Mouse (Mus musculus) adrenal gland, adult 2 months (tissue): Measurements from ENCODE around the gene Gm9945. TPM values are rescaled to one million over a fixed set of nuclear protein-coding genes. Genes with fewer than 3 reads are reported as not detected.

Source experiments
- DNase-seq: peaks from one replicate; pipeline ENCODE4 v3.0.0; 2021
- long read RNA-seq: library from polyadenylated mRNA; stranded (forward); transcript quantifications from one replicate; pipeline ENCODE4 v2.0.0, GENCODE M21; 2021
- polyA plus RNA-seq: library from polyadenylated mRNA; depleted of rRNA; stranded (reverse); fragments of >200 nt; gene quantifications from 2 replicates; pipeline ENCODE4 v1.2.3, GENCODE M21; 2012; rRNA removed
- total RNA-seq, 2 experiments: library from RNA; stranded (reverse); gene quantifications; 2 replicates each; pipeline ENCODE4 v1.2.3; 2021

Gene Gm9945
- total RNA-seq (not detected), polyA plus RNA-seq (not detected in 2 replicates)
- long read RNA-seq: 0 reads

- peak; percentile 53 for DNase-seq
Measured at GRCm38 (mm10) chr11:53479783-53480301, at the start of gene Gm9945, which contains the start of gene Sowaha. TSS of gene Gm9945 (plus strand) at chr11:53480166. TSS of gene Sowaha (minus strand) at chr11:53480274.

DNA sequence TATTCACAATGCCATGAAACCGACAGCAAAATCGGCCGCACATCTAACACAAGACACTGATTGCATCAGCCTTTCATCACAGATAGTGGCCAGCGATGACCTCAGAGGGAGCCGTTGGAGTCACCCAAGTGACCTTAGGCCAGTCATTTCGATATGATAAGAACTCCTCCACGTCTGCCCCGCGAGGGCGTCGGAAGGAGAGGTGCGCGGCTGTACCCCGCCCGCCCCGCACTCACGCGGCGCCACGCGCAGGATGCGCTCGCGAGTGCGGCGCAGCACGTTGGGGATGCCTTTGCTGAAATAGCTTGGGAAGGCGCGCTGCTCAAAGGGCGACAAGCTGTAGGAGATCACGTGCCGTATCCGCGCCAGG, 49.7 kb upstream of the Gm9945 start:
- peak; percentile 84 for DNase-seq

GRCm38 (mm10) chr11:53430670-53431346, 49.2 kb upstream of the Gm9945 start, which contains the start of the genes Uqcrq and Gdf9:
TSS of gene Uqcrq (minus strand) at chr11:53430831.
TSS of gene Gdf9 (plus strand) at chr11:53431023.
- peak; percentile 99 for DNase-seq

GRCm38 (mm10) chr11:53431347-53432056, 48.5 kb upstream of the Gm9945 start:
- DNase-seq: no peak

DNA sequence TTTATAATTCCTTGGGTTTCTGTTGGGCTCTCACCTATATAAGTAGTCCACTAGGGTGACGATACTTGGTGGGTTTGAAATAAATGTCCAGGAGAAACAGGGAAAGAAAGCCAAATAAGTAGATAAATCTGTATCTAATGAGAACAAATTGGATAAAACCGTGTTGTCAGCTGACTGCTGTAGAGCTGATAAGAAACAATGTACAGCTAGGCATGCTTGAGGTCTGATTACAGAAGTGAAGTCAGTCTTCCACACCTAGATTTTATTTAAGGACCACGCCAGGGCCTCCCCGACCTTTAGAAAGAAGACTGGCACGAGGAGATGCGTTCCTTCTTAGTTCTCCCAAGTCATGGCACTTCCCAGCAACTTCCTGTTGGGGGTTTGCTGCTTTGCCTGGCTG, 46.9 kb upstream of the Gm9945 start:
- DNase-seq: no peak

GRCm38 (mm10) chr11:53435504-53435903, 44.5 kb upstream of the Gm9945 start:
- no peak for DNase-seq

- DNase-seq: no peak
Measured at GRCm38 (mm10) chr11:53436338-53436737, 43.6 kb upstream of the Gm9945 start.

DNA sequence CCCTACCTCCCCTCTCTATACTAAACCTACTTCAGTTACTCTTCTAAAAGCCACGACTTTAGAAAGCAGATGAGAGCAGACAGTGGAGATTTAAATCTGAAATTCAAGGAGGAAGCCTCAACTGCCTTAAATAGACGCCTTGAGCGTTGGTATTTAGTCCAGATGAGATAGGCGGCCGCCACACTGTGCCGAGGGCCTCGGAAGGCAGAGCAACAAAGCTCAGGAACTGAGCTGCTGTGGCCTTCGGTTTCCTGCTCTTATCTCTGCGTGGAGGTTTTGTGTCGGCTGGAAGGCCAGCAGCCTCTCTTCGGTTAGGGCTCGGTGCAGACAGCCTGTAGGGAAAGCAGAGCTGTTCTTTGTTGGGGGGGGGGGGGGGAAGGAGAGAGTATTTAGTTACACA, 38.0 kb upstream of the Gm9945 start:
- peak; percentile 68 for DNase-seq

DNA sequence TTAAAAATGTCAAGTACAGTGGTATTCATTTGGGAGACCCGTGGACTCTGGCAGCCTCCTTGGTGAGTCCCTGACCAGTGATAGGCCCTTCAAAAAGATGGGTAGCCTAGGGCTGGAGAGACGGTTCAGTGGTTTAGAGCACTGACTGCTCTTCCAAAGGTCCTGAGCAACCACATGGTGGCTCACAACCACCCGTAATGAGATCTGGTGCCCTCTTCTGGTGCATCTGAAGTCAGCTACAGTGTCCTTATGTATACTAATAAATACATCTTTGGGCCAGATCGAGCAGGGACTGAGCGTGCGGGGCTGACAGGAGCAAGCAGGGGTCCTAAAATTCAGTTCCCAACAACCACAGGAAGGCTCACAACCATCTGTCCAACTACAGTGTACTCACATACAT, 36.1 kb upstream of the Gm9945 start:
- DNase-seq: peak; percentile 61

DNA sequence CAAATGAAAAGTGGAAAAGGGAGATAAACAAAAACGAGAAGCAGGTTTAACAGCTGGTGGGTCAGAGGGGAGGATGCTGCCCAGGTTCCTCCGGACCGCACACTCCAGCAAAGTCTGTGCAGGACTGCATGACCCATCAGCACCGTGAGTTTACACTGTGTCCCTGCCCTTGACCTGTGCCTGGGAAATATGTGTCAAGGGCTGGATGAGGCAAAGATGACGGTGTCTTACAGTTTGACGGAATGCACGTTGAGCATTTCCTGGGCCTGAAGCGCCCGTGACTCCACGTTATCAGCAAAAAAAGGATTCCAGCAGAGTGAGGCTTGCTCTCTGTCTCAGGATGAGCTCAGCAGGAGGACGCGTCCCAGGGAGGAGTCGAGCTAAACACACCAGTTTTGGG, 34.4 kb upstream of the Gm9945 start:
- peak; percentile 82 for DNase-seq

DNA sequence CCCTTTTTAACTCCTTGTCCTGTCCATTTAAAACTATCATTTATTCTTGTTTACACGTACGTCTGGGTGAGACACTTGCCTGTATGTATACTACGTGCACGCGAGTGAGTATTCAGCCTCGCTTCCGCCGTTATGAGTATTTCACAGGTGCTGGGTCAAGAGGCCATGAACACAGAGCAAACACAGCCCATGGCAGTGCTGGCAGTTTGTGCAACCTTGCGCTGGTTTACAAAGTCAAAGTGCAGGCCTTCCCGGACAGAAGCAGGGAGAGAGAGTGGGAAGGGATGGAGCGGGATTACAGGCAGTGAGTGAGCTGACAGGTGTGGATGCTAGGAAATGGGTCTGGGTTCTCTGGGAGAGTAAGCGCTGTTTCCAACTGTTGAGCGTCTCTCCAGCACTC, 33.8 kb upstream of the Gm9945 start:
- DNase-seq: no peak

DNA sequence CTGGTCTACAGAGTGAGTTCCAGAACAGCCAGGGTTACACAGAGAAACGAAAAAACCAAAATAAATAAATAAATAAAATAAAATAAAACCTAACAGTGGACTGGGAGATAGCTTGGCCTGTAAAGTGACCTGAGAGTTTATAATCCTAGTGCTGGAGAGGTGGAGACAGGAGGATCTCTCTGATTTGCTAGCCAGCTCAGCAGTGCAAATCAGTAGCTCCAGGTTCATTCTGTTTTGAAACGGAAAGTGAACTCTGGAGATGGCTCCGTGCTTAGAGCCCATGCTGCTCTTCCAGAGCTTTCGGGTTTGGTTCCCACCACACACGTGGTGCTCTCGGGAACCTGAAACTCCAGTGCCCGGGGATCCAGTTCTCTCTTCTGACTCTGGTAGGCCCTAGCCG, 32.0 kb upstream of the Gm9945 start:
- DNase-seq: no peak

GRCm38 (mm10) chr11:53448529-53448928, 31.4 kb upstream of the Gm9945 start:
- peak; percentile 83 for DNase-seq

GRCm38 (mm10) chr11:53450070-53450705, 29.8 kb upstream of the Gm9945 start:
- no peak for DNase-seq

DNA sequence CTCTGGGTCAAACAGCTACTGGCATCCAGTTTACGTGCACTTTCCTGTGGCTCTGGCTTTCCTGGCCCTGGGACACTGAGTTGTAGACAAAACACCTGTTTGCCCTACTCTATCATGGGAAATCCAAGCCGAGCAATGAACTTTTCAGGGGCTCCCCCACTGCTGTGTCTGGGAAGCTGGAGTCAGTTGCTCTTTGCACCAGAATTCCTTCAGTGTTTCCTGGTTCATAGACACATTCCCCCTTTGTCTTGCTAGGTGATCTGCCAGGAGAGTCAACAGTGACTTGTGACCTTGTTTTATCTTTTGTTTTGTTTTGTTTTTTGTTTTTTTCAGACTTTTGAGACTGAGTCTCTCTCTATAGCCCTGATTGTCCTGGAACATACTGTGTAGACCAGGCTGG, 28.6 kb upstream of the Gm9945 start:
- no peak for DNase-seq

DNA sequence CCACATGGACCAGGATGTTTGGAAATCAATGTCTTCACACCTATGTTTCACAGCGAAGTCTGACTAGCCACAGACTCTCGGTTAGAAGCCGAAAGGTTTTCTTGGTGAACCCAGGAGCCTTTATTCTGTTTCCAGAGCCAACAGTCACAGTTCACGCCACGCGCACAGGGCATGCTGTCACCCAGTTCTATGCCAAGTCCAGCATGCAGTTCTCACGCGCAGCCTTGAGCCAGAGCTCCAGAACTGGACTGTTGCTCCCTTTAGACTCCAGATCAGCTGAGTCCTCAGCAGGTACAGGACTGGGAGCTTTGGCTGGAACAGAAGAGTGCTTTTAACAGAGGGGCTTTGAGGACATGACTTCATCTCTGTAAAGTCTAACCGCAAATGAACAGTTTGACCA, 27.6 kb upstream of the Gm9945 start:
- DNase-seq: peak; percentile 59

- no peak for DNase-seq
Measured at GRCm38 (mm10) chr11:53453031-53453430, 26.9 kb upstream of the Gm9945 start.

- DNase-seq: peak; percentile 72
Measured at GRCm38 (mm10) chr11:53456474-53457371, 23.2 kb upstream of the Gm9945 start, which contains the start of the genes Gm10447 and Shroom1. TSS of gene Gm10447 (minus strand) at chr11:53457110. TSS of gene Shroom1 (plus strand) at chr11:53457205.

GRCm38 (mm10) chr11:53457372-53457954, 22.5 kb upstream of the Gm9945 start:
- DNase-seq: no peak

GRCm38 (mm10) chr11:53458996-53459395, 21.0 kb upstream of the Gm9945 start:
- DNase-seq: no peak

DNA sequence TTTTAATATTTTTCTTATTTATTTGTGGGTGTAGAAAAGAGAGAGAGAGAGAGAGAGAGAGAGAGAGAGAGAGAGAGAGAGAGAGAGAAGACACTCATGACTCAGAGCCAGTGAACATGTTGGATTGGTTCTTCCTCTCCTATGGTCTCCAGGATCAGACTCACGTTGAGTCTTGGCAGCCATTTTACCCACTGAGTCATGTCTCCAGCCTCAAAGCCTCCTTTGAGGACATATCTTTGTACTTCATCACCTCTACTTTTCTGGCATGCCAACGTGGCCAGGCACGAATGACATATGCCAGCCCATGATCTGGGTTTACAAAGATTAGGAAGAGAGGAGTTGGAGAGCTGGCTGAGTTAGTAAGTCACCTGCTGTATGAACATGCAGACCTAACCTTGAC, 19.8 kb upstream of the Gm9945 start:
- no peak for DNase-seq
